Mouse (Mus musculus) CH12.LX (cell line): Measurements from ENCODE around the gene Polr1b.

Experiments used
- CTCF ChIP-seq, 2 experiments: IDR thresholded peaks in 1 of 2; conservative IDR thresholded peaks in 1 of 2; 2 replicates each; pipeline ENCODE4 v1.5.1; 2011 to 2012; ENCODE audit warnings: low read depth in 2 of 2, low read length in 2 of 2, improper control_type of control experiment in 1 of 2, inconsistent platforms in 1 of 2, mild to moderate bottlenecking in 1 of 2, moderate library complexity in 1 of 2
- ELF1 ChIP-seq: IDR thresholded peaks from 2 replicates; pipeline ENCODE4 v1.6.1; 2014; ENCODE audit warnings: low read depth, mild to moderate bottlenecking, inconsistent platforms, low read length, improper control_type of control experiment
- EP300 ChIP-seq: IDR thresholded peaks from 2 replicates; pipeline ENCODE4 v1.6.1; 2011; ENCODE audit warnings: low read length, improper control_type of control experiment
- HCFC1 ChIP-seq: IDR thresholded peaks from 2 replicates; pipeline ENCODE4 v1.6.1; 2012; ENCODE audit warnings: low read depth, mild to moderate bottlenecking, inconsistent platforms, low read length, improper control_type of control experiment
- MAFK ChIP-seq: IDR thresholded peaks from 2 replicates; pipeline ENCODE4 v1.6.1; 2011; ENCODE audit warnings: low read length, improper control_type of control experiment; ENCODE audit not compliant: insufficient replicate concordance
- MEF2A ChIP-seq: IDR thresholded peaks from 2 replicates; pipeline ENCODE4 v1.6.1; 2014; ENCODE audit warnings: low read depth, mild to moderate bottlenecking, inconsistent platforms, low read length, improper control_type of control experiment, borderline replicate concordance
- NRF1 ChIP-seq: IDR thresholded peaks from 2 replicates; pipeline ENCODE4 v1.6.1; 2014; ENCODE audit warnings: low read depth, mild to moderate bottlenecking, inconsistent platforms, low read length, improper control_type of control experiment, moderate library complexity
- POLR2A ChIP-seq: IDR thresholded peaks from 2 replicates; pipeline ENCODE4 v1.6.1; 2011; ENCODE audit warnings: low read depth, mild to moderate bottlenecking, improper control_type of control experiment, low read length
- POLR2AphosphoS2 ChIP-seq: IDR thresholded peaks from 2 replicates; pipeline ENCODE4 v1.6.1; 2011; ENCODE audit warnings: low read depth, low read length, improper control_type of control experiment
- TBP ChIP-seq: conservative IDR thresholded peaks from 2 replicates; pipeline ENCODE4 v1.6.1; 2011; ENCODE audit warnings: low read depth, low read length, improper control_type of control experiment
- ZC3H11A ChIP-seq: IDR thresholded peaks from 2 replicates; pipeline ENCODE4 v1.6.1; 2012; ENCODE audit warnings: low read depth, mild to moderate bottlenecking, inconsistent platforms, low read length, improper control_type of control experiment

DNA sequence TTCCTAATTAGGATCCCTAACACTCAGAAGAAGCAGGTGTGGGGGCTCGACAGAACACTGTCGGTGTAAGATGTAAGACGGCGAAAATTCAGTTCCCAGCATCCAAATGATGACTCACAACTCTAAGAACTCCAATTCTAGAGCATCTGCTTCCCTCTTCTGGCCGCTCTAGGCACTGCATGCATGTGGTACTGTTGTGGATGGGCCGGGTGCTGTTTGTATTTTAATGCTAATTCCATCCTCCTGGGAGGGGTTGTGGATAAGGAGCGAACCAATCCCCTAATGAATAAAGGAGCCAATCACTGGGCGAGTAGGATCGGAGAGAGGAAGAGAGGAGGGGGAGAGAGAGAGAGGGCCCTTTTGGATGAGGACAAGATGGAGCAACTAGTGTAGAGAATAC, 44.2 kb upstream of the Polr1b start:
- TF ChIP-seq MAFK (no peak), NRF1 (no peak), MEF2A (no peak), CTCF (conservative IDR thresholded peaks at IDR 0.05 in 1 of 2, IDR thresholded peaks at IDR 0.05 in 1 of 2; ENCODE audit: low read depth in 2 of 2, low read length in 2 of 2) (peak; percentile 12 to 65; a peak in 2 of 4 replicates), POLR2A (no peak), ZC3H11A (no peak), POLR2AphosphoS2 (no peak), ELF1 (no peak), HCFC1 (no peak), TBP (no peak), EP300 (no peak)
